Mouse (Mus musculus): Measurements from ENCODE around the gene Prg4. TPM values are rescaled to one million over a fixed set of nuclear protein-coding genes. Genes with fewer than 3 reads are reported as not detected.

Gene Prg4
- polyA plus RNA-seq (2014; fragmentation: Illumina TruSeq; extraction: RNeasy Lipid Tissue Mini Kit (QIAGEN cat#74804); ENCODE audit: low read depth, low replicate concordance): 2.4 TPM

DNA sequence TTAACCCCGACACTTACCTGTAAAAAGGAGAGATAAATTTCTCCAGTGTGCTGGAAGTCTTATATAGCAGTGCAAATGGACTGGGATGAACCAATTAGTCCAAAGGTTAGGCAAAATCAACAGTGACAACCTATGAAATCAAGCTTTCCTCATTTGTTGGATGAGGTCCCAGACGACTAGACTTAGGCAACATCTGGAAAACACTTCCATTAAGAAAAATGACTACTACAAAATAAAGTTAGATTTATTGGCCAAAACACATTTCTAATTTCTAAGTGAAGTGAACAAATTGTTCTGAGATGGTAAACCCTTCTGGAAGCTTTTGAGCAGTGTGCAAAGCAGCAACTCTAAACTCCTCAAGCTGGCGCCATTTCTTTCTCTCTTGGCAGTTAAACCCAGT, at the start of gene Prg4:
Gene Prg4 (minus strand): TSS at position 34 of the 400 bp plus-strand sequence.

Other genes with a start within 250 kb of the Prg4 start
- gene Pdc, start 146.7 kb downstream of the Prg4 start, polyA plus RNA-seq (2014; fragmentation: Illumina TruSeq; extraction: RNeasy Lipid Tissue Mini Kit (QIAGEN cat#74804); ENCODE audit: low read depth, low replicate concordance): not detected
- gene Tpr, start 73.3 kb downstream of the Prg4 start, polyA plus RNA-seq (2014; fragmentation: Illumina TruSeq; extraction: RNeasy Lipid Tissue Mini Kit (QIAGEN cat#74804); ENCODE audit: low read depth, low replicate concordance): 110 TPM
- 48.8 TPM for gene Odr4, start 73.1 kb downstream of the Prg4 start, polyA plus RNA-seq (2014; fragmentation: Illumina TruSeq; extraction: RNeasy Lipid Tissue Mini Kit (QIAGEN cat#74804); ENCODE audit: low read depth, low replicate concordance)

Data from adipose tissue, adult 10 weeks (tissue).